Mouse (Mus musculus) forebrain, embryonic 16.5 days (tissue): Measurements from ENCODE around the gene Mtmr10. TPM values are rescaled to one million over a fixed set of nuclear protein-coding genes. Genes with fewer than 3 reads are reported as not detected.

ENCODE experiments used
- ATAC-seq: fragments of 200-750 bp; cut with Nextera tagmentation; 2 replicates; pipeline ENCODE4 v1.8.0; 2017; ENCODE audit warnings: mild to moderate bottlenecking, moderate library complexity
- H3K27ac ChIP-seq: fragments of 300-500 bp; sonication (generic); 2 replicates; pipeline ENCODE4 v1.5.1; 2014; ENCODE audit warnings: low read length, control low read depth
- H3K27me3 ChIP-seq: fragments of 300-500 bp; sonication (generic); replicated peaks from 2 replicates; pipeline ENCODE4 v1.6.1; 2014; ENCODE audit warnings: low read length; ENCODE audit not compliant: control insufficient read depth, insufficient read depth
- H3K36me3 ChIP-seq: fragments of 300-500 bp; sonication (generic); 2 replicates; pipeline ENCODE4 v1.6.1; 2014; ENCODE audit not compliant: control insufficient read depth, insufficient read depth
- H3K4me1 ChIP-seq: fragments of 300-500 bp; sonication (generic); replicated peaks from 2 replicates; pipeline ENCODE4 v1.6.1; 2014; ENCODE audit warnings: low read length; ENCODE audit not compliant: control insufficient read depth, insufficient read depth
- H3K4me2 ChIP-seq: fragments of 300-500 bp; sonication (generic); 2 replicates; pipeline ENCODE4 v1.6.1; 2014; ENCODE audit warnings: mild to moderate bottlenecking, low read length, control low read depth
- H3K4me3 ChIP-seq: fragments of 300-500 bp; sonication (generic); replicated peaks from 2 replicates; pipeline ENCODE4 v1.5.1; 2014; ENCODE audit warnings: mild to moderate bottlenecking, low read length, control low read depth
- H3K9ac ChIP-seq: fragments of 300-500 bp; sonication (generic); replicated peaks from 2 replicates; pipeline ENCODE4 v1.6.1; 2014; ENCODE audit warnings: low read depth, low read length, control low read depth
- H3K9me3 ChIP-seq: fragments of 300-500 bp; sonication (generic); 2 replicates; pipeline ENCODE4 v1.6.1; 2016; ENCODE audit warnings: low read length; ENCODE audit not compliant: control insufficient read depth
- WGBS: fragments of 180-500 bp; shearing (Covaris S2); extraction: QIAGEN DNeasy Blood & Tissue Kit; methylation state at CpG from one replicate; pipeline ENCODE4 v1.1.7; 2014; 5-methylcytosine and 5-hydroxymethylcytosine counted together
- polyA plus RNA-seq: library from polyadenylated mRNA; unstranded; fragments of >200 nt; fragmentation: Nextera tagmentation; extraction: Ambion mirVana; gene quantifications from 2 replicates; pipeline ENCODE4 v1.2.1, GENCODE M21; 2015

Gene Mtmr10
- polyA plus RNA-seq, 1 experiment from 2014 or later, result 8.8 TPM

GRCm38 (mm10) chr7:64356661-64357060 is 69.2 kb downstream of the Mtmr10 start:
- no peak overlapping the region for H3K4me2 ChIP-seq
- H3K9ac ChIP-seq, result no peak overlapping the region
- ATAC-seq, result no peak
- 91% methylated on average over 5 of the region's 5 CpGs for WGBS
- H3K4me3 ChIP-seq, result no peak overlapping the region
- no peak overlapping the region for H3K27ac ChIP-seq
- 0 out of 2 replicates have a peak, but pooled peaks cover 2% of the 10 kb centered on the region for H3K9me3 ChIP-seq
- peaks cover 5% of the 10 kb centered on the region; the same call in 1 of the 2 replicates for H3K36me3 ChIP-seq
- H3K27me3 ChIP-seq, result no peaks in the 10 kb centered on the region
- H3K4me1 ChIP-seq, result peaks cover 5% of the 10 kb centered on the region

DNA sequence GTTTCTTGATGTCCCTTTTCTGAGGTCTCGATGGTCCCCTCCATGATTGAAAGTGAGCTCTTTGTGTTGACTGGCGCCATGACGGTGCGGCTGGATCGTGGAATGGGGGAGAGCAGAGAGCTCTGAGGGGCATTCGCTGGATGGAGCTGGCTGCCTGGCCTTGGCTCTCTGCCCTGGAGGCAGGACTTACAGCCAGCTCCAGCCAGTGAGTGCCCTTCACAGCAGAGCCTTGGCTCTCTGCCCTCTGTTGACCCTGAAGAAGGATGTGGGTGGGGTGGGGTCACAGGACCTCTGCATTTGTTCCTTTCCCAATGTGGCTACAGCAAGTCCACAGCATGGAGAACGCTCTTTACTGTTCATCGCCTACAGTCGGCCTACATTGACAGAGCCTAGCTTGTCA is 70.0 kb downstream of the Mtmr10 start:
- WGBS, result 79% methylated on average over 9 of the region's 9 CpGs
- peaks cover 7% of the 10 kb centered on the region for H3K36me3 ChIP-seq

GRCm38 (mm10) chr7:64358666-64359065 is 71.2 kb downstream of the Mtmr10 start:
- no peak for ATAC-seq
- Histone ChIP-seq H3K36me3 (peaks cover 13% of the 10 kb centered on the region), H3K9me3 (0 out of 2 replicates have a peak, but pooled peaks cover 2% of the 10 kb centered on the region), H3K27ac (no peak overlapping the region), H3K9ac (no peak overlapping the region), H3K4me3 (no peak overlapping the region), H3K4me2 (no peak overlapping the region), H3K27me3 (no peaks in the 10 kb centered on the region), H3K4me1 (peaks cover 5% of the 10 kb centered on the region)
- 87% methylated on average over 6 of the region's 6 CpGs for WGBS

More for the DNA sequence above, 70.0 kb downstream of the Mtmr10 start:
- Histone ChIP-seq H3K27ac (no peak overlapping the region), H3K9me3 (0 out of 2 replicates have a peak, but pooled peaks cover 2% of the 10 kb centered on the region), H3K4me2 (no peak overlapping the region), H3K27me3 (no peaks in the 10 kb centered on the region), H3K9ac (no peak overlapping the region), H3K4me3 (no peak overlapping the region), H3K4me1 (peaks cover 5% of the 10 kb centered on the region)
- ATAC-seq, result no peak

- H3K27ac ChIP-seq, result no peak overlapping the region
- WGBS, result 89% methylated on average over 20 of the region's 20 CpGs
- H3K36me3 ChIP-seq, result peaks cover 13% of the 10 kb centered on the region
- H3K27me3 ChIP-seq, result no peaks in the 10 kb centered on the region
- H3K4me1 ChIP-seq, result no peaks in the 10 kb centered on the region
- H3K9ac ChIP-seq, result no peak overlapping the region
- no peak overlapping the region for H3K4me2 ChIP-seq
- ATAC-seq, result no peak
- 0 out of 2 replicates have a peak, but pooled peaks cover 2% of the 10 kb centered on the region for H3K9me3 ChIP-seq
- no peak overlapping the region for H3K4me3 ChIP-seq
Measured at GRCm38 (mm10) chr7:64359943-64360585, 72.6 kb downstream of the Mtmr10 start.

- no peak overlapping the region for H3K27ac ChIP-seq
- 76% methylated on average over 3 of the region's 3 CpGs for WGBS
- H3K36me3 ChIP-seq, result peaks cover 13% of the 10 kb centered on the region
- no peaks in the 10 kb centered on the region for H3K9me3 ChIP-seq
- no peak overlapping the region for H3K4me2 ChIP-seq
- H3K9ac ChIP-seq, result no peak overlapping the region
- no peaks in the 10 kb centered on the region for H3K4me1 ChIP-seq
- no peak for ATAC-seq
- no peak overlapping the region for H3K4me3 ChIP-seq
- no peaks in the 10 kb centered on the region for H3K27me3 ChIP-seq
Measured at GRCm38 (mm10) chr7:64360586-64360945, 73.1 kb downstream of the Mtmr10 start.

DNA sequence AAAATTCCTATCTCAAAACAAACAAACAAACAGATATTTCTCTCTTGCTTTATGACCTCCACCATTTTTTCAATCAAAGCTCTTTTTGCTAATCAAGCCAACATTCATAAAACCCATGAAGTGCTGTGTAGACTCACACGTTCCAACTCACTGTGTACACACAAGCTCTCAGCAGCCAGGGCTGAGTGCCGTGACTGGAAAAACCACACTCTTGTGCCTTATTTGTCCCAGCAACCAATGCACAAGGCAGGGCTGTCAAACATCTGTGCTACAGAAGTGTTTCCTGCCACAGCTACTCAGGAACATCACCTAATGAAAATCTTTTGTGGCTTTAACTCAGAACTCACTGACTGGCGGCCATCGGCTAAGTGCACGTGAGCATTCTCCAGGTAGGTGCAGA is 78.4 kb downstream of the Mtmr10 start:
- Histone ChIP-seq H3K4me1 (no peaks in the 10 kb centered on the region), H3K4me2 (no peak overlapping the region), H3K9me3 (no peaks in the 10 kb centered on the region), H3K27me3 (no peaks in the 10 kb centered on the region), H3K27ac (no peak overlapping the region), H3K36me3 (peaks cover 9% of the 10 kb centered on the region; the same call in 1 of the 2 replicates), H3K4me3 (no peak overlapping the region), H3K9ac (no peak overlapping the region)
- no peak for ATAC-seq
- WGBS, result 95% methylated on average over 5 of the region's 5 CpGs

DNA sequence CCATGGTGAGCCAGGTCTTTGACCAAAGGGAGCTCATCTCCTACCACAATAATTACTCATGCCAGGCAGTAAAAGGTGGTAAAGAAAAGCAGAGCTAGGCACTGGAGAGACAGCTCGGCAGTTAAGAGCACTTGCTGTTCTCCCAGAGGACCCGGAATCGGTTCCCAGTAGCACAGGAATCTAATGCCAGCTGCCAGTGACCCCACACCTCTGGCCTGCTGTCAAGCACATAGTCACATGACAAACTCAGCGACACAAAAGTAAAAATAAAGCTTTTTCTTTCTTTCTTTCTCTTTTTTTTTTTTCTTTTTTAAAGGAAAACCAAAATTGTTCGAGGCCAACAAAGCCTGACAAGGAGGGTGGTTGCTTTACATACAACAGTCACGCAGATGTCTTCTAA is 82.4 kb downstream of the Mtmr10 start:
- Histone ChIP-seq H3K9me3 (no peaks in the 10 kb centered on the region), H3K4me1 (peaks cover 8% of the 10 kb centered on the region), H3K4me3 (no peak overlapping the region), H3K27me3 (no peaks in the 10 kb centered on the region), H3K27ac (no peak overlapping the region), H3K4me2 (no peak overlapping the region), H3K9ac (no peak overlapping the region), H3K36me3 (0 out of 2 replicates have a peak, but pooled peaks cover 2% of the 10 kb centered on the region)
- no peak for ATAC-seq
- 90% methylated on average over 6 of the region's 6 CpGs for WGBS

GRCm38 (mm10) chr7:64371940-64372878 is 84.8 kb downstream of the Mtmr10 start:
- no peak overlapping the region for H3K4me3 ChIP-seq
- ATAC-seq, result no peak
- no peak overlapping the region for H3K27ac ChIP-seq
- 91% methylated on average over 23 of the region's 23 CpGs for WGBS
- H3K36me3 ChIP-seq, result peaks cover 4% of the 10 kb centered on the region
- H3K4me2 ChIP-seq, result no peak overlapping the region
- no peak overlapping the region for H3K9ac ChIP-seq
- H3K4me1 ChIP-seq, result peaks cover 8% of the 10 kb centered on the region
- no peaks in the 10 kb centered on the region for H3K27me3 ChIP-seq
- H3K9me3 ChIP-seq, result no peaks in the 10 kb centered on the region

DNA sequence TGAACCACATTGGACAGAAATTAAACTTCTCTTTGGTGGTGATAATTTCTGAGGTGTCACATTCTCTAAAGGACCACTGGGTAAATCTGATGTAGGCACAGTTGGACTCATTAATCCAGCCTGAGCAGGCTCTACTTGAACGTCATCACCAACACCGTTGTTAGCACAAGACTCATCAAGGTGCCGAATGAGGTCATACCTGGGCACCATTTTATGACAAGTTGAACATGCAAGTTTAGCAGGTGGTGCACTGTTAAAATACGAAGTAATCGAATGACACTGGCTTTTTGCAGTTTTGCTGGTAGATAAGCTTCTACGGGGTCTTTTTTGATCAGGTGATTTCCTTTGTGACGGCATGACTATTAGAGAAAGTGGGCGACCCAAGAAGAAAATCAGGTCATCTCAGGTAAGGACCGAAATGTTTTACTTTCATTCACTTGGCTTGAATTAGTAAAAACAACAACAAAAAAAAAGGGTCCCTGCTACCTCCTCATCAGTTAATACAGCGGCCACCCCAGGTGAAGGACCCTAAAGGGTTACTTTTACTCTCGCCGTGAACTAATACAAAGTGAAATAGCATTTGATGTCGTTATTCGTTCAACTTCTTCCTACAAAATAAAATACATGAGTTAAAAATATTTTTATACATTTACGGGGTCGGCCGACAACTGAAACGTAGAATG is 85.8 kb downstream of the Mtmr10 start:
- H3K4me1 ChIP-seq, result peaks cover 8% of the 10 kb centered on the region
- H3K27ac ChIP-seq, result peak overlapping the region; percentile 91
- H3K4me2 ChIP-seq, result peak overlapping the region; percentile 77
- H3K9ac ChIP-seq, result peak overlapping the region; percentile 70
- no peaks in the 10 kb centered on the region for H3K9me3 ChIP-seq
- 10% methylated on average over 18 of the region's 18 CpGs for WGBS
- peak; percentile 29; the same call in 1 of the 2 replicates for ATAC-seq
- peak overlapping the region; percentile 64 for H3K4me3 ChIP-seq
- H3K27me3 ChIP-seq, result no peaks in the 10 kb centered on the region
- H3K36me3 ChIP-seq, result peaks cover 4% of the 10 kb centered on the region
